ENCODE assay signal across 22 mouse cellular contexts in genomic region chr1:158642247-158642646, GRCm38 (mm10).
"Had no signal": no experiment of that assay in that cellular context is flagged by ENCODE, and none has a peak within 500 bp of the region (broad histone marks: within the 10 kb centered on the region; RNA-seq: fewer than 3 reads in every experiment).

No protein-coding gene starts in this region.

- ATAC-seq: hindbrain, embryonic 16.5 days; hindbrain, postnatal 0 days; inflammation-experienced regulatory T-cells, adult 6 months; intestine, embryonic 15.5 days; intestine, embryonic 16.5 days; intestine, postnatal 0 days had no signal

- DNase-seq: heart, postnatal 10 days; heart, postnatal 14 days; heart, postnatal 36 days; heart, postnatal 4 days; kidney, adult 11 months; kidney, adult 18-20 months; kidney, adult 2 months; kidney, adult 8-10 months; kidney, adult 9 months; kidney, postnatal 10 days; kidney, postnatal 14 days; kidney, postnatal 25 days; kidney, postnatal 36 days; kidney, postnatal 4 days; layer of hippocampus, adult 9-11 months; layer of hippocampus, postnatal 36 days had no signal
